Mouse (Mus musculus) hindbrain, embryonic 16.5 days (tissue): ENCODE results near the gene Pax8. TPM values are rescaled to one million over a fixed set of nuclear protein-coding genes. Genes with fewer than 3 reads are reported as not detected.

Source experiments
- ATAC-seq: fragments of 200-750 bp; cut with Nextera tagmentation; 2 replicates; pipeline ENCODE4 v1.8.0; 2017; ENCODE audit warnings: moderate TSS enrichment, moderate library complexity
- H3K27ac ChIP-seq: fragments of 300-500 bp; sonication (generic); 2 replicates; pipeline ENCODE4 v1.5.1; 2014; ENCODE audit warnings: low read depth, mild to moderate bottlenecking, control low read depth, low read length, moderate library complexity
- H3K27me3 ChIP-seq: fragments of 300-500 bp; sonication (generic); replicated peaks from 2 replicates; pipeline ENCODE4 v1.6.1; 2014; ENCODE audit warnings: low read length; ENCODE audit not compliant: control insufficient read depth, insufficient read depth
- H3K36me3 ChIP-seq: fragments of 300-500 bp; sonication (generic); 2 replicates; pipeline ENCODE4 v1.6.1; 2014; ENCODE audit warnings: mild to moderate bottlenecking, low read length, moderate library complexity, mixed read lengths; ENCODE audit not compliant: control insufficient read depth, insufficient read depth
- H3K4me1 ChIP-seq: fragments of 300-500 bp; sonication (generic); 2 replicates; pipeline ENCODE4 v1.6.1; 2014; ENCODE audit warnings: low read depth, low read length; ENCODE audit not compliant: control insufficient read depth, insufficient read depth
- H3K4me2 ChIP-seq: fragments of 300-500 bp; sonication (generic); 2 replicates; pipeline ENCODE4 v1.6.1; 2014; ENCODE audit warnings: mild to moderate bottlenecking, low read length, control low read depth, moderate library complexity
- H3K4me3 ChIP-seq: fragments of 300-500 bp; sonication (generic); 2 replicates; pipeline ENCODE4 v1.5.1; 2014; ENCODE audit warnings: mild to moderate bottlenecking, low read length, control low read depth, moderate library complexity
- H3K9ac ChIP-seq: fragments of 300-500 bp; sonication (generic); 2 replicates; pipeline ENCODE4 v1.6.1; 2014; ENCODE audit warnings: low read depth, mild to moderate bottlenecking, control low read depth, low read length, moderate library complexity
- H3K9me3 ChIP-seq: fragments of 300-500 bp; sonication (generic); 2 replicates; pipeline ENCODE4 v1.6.1; 2014; ENCODE audit warnings: mild to moderate bottlenecking, low read length, moderate library complexity; ENCODE audit not compliant: control insufficient read depth
- WGBS: fragments of 180-500 bp; shearing (Covaris S2); extraction: QIAGEN DNeasy Blood & Tissue Kit; methylation state at CpG from one replicate; pipeline ENCODE4 v1.1.7; 2014; 5-methylcytosine and 5-hydroxymethylcytosine counted together
- polyA plus RNA-seq: library from polyadenylated mRNA; unstranded; fragments of >200 nt; fragmentation: Nextera tagmentation; extraction: Ambion mirVana; gene quantifications from 2 replicates; pipeline ENCODE4 v1.2.1, GENCODE M21; 2015

The Pax8 gene
- polyA plus RNA-seq, 1 experiment from 2014 or later, result 24.0 TPM

DNA sequence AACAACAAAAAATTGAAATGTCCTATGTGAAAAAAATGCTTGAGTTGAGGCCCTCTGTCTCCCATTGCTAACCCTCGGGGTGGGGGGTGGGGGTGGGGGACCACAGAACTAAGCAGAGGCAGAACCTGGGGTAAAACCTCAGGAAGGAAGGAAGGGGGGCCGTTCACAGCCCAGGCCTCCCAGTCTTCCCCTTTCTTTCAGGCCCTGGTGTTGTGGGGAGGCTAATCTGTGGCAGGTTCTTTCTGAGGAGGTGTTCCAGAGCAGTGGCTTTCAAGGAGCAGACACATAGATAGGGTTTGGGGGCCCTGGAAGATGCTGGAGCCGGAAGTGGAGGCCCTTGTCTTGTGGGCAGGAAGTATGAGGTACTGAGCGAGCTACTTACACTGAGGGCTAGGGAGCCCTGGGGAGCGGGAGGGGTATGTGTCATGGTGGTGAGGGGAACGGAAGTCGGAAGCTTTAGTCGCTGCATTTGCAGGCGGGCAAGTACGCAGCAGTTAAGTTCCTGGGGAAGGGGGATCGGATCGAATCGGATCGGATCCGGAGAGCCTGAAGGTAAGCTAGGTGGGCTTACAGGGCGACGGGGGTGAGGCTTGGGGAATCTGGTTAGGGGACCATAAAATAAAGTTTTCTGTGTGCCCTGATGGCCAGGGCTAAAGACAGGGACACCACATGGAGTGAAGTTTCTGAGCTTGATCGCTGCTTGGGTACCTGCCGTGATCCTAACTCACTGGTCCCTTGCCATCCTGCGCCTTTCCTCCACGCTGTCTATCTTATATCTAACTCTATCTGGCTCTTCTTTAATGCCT, 89.0 kb downstream of the Pax8 start:
- Histone ChIP-seq H3K9ac (no peak overlapping the region), H3K27me3 (no peaks in the 10 kb centered on the region), H3K4me2 (no peak overlapping the region), H3K4me1 (no peaks in the 10 kb centered on the region), H3K36me3 (no peaks in the 10 kb centered on the region), H3K27ac (no peak overlapping the region), H3K9me3 (no peaks in the 10 kb centered on the region), H3K4me3 (no peak overlapping the region)
- 88% methylated on average over 21 of the region's 21 CpGs for WGBS
- ATAC-seq, result no peak

DNA sequence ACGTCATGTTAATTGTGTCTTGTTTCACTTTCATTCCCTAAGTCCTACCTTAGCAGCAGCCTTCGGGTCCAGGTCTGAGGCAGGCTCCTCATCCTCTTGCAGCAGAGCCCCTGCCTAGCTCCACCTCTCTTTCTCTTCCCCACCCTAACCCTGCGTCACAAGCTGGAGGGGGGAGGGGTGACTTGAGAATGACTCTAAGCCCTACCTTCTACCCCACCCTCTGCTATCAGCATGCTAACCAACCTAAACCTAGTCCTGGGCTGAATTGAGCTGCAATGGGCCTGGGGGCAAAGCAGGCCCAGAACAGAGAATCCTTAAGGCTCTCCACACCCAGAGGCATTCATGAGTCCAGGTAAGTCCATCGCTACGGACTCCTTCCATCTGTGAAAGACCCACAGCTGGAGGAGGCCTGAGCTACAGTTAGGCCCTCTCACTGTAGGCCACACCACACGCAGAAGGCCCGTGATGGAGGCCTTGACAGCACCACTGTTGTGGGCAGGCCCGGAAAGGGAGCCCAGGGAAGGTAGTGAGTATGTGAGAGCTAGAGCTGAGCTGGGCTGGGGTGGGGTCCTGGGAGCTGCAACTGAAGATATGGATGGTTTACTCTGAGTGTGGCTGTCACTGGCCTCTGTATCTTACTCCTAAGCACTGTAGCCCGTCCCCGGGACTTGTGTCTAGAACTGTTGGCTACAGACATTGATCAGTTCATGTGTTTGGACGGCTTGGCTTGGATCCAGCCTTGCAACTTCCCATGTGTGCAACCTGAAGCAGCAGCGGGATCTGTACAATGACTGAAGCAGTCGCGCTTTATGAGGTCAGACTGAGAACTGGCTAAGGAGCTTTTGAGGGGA, 90.1 kb downstream of the Pax8 start:
- no peaks in the 10 kb centered on the region for H3K27me3 ChIP-seq
- no peak overlapping the region for H3K4me3 ChIP-seq
- no peak overlapping the region for H3K27ac ChIP-seq
- H3K4me1 ChIP-seq, result no peaks in the 10 kb centered on the region
- no peak for ATAC-seq
- no peaks in the 10 kb centered on the region for H3K36me3 ChIP-seq
- WGBS, result 81% methylated on average over 14 of the region's 14 CpGs
- H3K9me3 ChIP-seq, result no peaks in the 10 kb centered on the region
- H3K9ac ChIP-seq, result no peak overlapping the region
- H3K4me2 ChIP-seq, result no peak overlapping the region

DNA sequence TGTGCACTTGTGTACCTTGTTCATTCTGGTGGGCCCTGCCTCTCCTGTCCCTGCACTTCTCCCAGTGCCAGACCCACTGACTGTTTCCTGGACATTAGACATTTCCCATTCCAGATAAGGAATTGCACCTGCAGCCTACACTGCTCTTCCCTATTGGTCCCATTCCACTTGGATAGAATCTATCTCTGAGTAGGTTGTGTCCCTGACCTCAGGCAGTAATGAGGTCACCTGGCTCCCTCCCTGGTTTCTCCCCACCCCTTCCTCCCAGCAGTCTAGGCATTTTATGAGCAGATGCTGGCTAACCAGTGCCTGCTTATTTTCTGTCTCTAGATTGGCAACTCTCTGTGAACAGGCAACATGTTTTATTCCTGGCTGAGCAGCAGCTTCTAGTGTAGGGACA, 91.0 kb downstream of the Pax8 start:
- Histone ChIP-seq H3K27me3 (no peaks in the 10 kb centered on the region), H3K4me1 (no peaks in the 10 kb centered on the region), H3K4me3 (no peak overlapping the region), H3K9ac (no peak overlapping the region), H3K4me2 (no peak overlapping the region), H3K9me3 (no peaks in the 10 kb centered on the region), H3K27ac (no peak overlapping the region), H3K36me3 (no peaks in the 10 kb centered on the region)
- ATAC-seq, result no peak

DNA sequence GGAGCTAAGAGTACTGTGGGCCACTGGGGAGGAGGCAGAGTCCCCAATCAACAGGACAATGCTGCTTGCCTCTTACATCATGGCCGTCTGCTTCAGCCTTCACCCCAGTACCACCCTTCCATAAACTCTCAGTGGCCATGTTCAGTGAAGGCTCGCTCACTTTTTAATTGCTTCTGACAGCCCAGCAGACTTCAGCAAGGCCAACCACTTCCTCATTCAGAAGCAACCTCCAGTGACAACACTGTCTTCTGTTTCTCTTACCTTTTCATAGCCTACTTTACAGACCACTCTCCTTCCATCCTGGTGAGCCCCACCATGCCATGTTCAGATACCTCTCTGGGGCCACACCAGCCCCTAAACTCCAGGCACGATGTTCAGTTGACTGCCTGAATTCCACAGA, 91.8 kb downstream of the Pax8 start:
- Histone ChIP-seq H3K27me3 (no peaks in the 10 kb centered on the region), H3K27ac (no peak overlapping the region), H3K4me1 (no peaks in the 10 kb centered on the region), H3K4me2 (no peak overlapping the region), H3K9me3 (no peaks in the 10 kb centered on the region), H3K4me3 (no peak overlapping the region), H3K9ac (no peak overlapping the region), H3K36me3 (no peaks in the 10 kb centered on the region)
- ATAC-seq, result no peak
- WGBS, result 86% methylated on average over 3 of the region's 3 CpGs

DNA sequence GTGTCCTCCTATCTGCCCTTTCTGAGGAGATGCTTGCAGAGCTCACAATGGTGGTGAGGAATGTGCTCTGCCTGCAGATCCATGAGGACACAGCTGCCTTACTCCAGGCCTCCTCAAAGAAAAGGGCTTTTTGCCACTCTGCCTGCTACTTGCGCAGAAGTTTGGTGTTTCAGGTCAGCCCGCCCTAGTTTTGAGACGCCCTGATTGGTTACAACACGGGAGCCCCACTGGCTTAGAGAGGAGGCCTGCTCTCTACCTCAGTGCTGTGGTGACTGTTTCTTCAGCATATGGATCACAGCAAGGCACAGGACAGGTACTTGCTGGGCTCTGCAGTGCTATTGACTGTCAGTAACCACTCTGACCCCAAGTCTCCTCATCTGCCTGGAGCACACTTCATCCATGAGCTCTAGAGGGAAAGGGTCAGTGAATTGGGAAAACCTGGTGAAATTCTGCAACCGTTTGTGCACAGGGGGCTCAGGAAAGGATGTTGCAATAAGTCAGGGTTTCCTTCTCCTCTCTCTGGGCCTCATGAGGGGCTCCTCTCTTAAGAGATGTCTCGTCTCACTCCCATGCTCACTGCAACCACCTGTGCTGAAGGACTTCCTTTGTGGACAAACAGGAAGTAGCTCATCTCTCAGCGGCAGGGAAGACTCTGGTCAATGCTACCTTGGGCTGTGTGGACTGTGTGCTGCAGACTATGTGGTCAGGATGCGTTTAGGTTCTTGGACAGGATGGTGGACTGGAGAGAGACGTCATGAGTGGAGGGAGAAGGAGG, 92.8 kb downstream of the Pax8 start:
- Histone ChIP-seq H3K27me3 (no peaks in the 10 kb centered on the region), H3K36me3 (no peaks in the 10 kb centered on the region), H3K27ac (no peak overlapping the region), H3K9ac (no peak overlapping the region), H3K4me1 (no peaks in the 10 kb centered on the region), H3K4me3 (no peak overlapping the region), H3K9me3 (no peaks in the 10 kb centered on the region), H3K4me2 (no peak overlapping the region)
- ATAC-seq, result no peak
- 83% methylated on average over 9 of the region's 9 CpGs for WGBS

DNA sequence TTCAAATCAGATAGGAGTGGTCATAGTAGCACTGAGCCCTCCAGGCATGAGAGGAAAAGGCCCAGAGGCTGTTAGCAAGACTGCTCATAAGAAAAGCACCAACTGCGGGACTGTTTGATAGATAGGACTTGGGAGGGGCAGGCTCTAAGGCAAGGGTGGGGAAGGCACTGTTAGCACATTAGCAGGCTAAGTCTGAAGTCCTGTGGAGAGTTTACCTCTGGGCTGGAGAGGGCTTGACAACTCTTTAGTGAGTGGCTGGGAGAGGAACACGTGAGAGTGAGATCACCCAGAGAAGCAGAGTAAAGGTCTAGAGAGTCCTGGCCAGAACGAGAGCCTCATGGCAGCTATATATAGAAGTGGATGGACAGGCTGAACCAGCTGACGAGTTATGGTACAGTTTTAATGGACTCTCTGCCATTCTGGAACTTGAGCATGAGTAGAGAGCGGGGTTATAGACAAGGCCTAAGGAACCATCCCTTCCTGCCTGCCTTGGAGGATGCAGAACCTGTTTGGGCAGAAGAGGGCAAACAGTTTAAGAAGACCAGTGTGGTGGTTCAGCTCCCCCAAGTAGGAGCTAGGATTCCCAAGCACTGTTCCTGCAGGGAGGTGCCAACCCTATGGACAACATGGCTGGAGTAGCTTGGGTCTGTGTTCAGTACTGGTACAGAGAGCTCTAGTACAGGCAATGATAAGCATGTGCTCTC, 96.5 kb downstream of the Pax8 start:
- Histone ChIP-seq H3K27ac (no peak overlapping the region), H3K36me3 (no peaks in the 10 kb centered on the region), H3K9me3 (no peaks in the 10 kb centered on the region), H3K4me1 (no peaks in the 10 kb centered on the region), H3K27me3 (no peaks in the 10 kb centered on the region), H3K4me2 (no peak overlapping the region), H3K4me3 (no peak overlapping the region), H3K9ac (no peak overlapping the region)
- 88% methylated on average over 5 of the region's 5 CpGs for WGBS
- ATAC-seq, result no peak

Other genes starting within 250 kb of the Pax8 start
- gene Il1f5, start 198.6 kb downstream of the Pax8 start, polyA plus RNA-seq, result not detected in 2 replicates
- gene Il1f10, start 184.4 kb downstream of the Pax8 start, polyA plus RNA-seq, result not detected in 2 replicates
- 0.08 TPM in 1 of 2 replicates, not detected in the other for gene Il1rn, start 138.7 kb downstream of the Pax8 start, polyA plus RNA-seq
- gene Psd4, start 108.0 kb downstream of the Pax8 start, polyA plus RNA-seq, result 1.5 and 2.3 TPM in 2 replicates